Mouse (Mus musculus) cerebellum, adult 11-12 months (tissue): ENCODE results near the gene Pigk.

Experiments used
- DNase-seq: peaks from one replicate; pipeline ENCODE4 v3.0.0; 2022

The Pigk gene

DNA sequence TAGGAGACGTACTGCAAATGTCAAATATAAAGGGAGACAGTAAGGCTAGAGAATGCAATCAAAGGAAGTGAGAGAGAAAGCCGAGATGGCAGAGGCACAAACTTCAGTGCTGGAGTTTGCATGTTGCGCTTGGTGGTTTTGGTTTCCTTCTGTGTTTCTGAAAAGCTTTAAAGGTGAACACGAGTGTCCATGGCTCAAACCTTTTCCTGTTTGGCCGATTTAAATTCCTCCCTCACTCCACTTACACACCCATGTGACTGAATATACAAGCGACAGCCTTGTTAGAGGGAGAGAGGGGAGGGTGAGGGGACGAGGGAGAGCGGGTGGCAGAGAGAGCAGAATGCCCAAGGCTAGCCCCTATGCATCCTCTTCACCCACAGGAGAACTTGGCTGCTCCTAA, 302.5 kb downstream of the Pigk start:
- DNase-seq = no peak

DNA sequence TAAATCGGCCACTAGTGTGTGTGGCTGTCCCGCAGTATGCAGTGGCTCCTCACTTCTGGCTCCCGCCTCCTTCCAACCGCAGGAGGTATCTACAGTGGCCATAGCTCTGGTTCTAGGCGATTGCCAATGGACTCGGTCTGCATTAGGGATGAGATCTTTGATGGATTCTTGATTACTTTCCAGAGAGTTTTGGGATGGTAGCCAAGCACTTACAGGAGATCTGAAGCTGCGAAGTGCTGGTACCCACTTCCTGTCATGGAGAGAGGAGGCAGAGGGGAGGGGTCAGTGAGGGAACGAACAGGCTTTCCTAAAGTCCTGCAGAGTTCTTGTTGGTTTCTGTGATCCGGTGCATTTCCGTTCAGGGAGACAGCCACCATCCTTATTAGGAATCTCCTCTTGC, 304.2 kb downstream of the Pigk start:
- DNase-seq = no peak

GRCm38 (mm10) chr3:153024016-153024415, 310.1 kb downstream of the Pigk start:
- no peak for DNase-seq
